Mouse (Mus musculus) adrenal gland, postnatal 10 days (tissue): ENCODE results near the gene Ccdc63. TPM values are rescaled to one million over a fixed set of nuclear protein-coding genes. Genes with fewer than 3 reads are reported as not detected.
"Not testable (repeated sequence)": the region's sequence is repeated elsewhere in the genome, so short reads cannot be mapped to it uniquely, and the experiment has no call there.

ENCODE experiments used
- DNase-seq: peaks from one replicate; pipeline ENCODE4 v3.0.0; 2021; ENCODE audit warnings: mixed read lengths
- long read RNA-seq, 2 experiments: library from polyadenylated mRNA; stranded (forward); transcript quantifications; one replicate each; pipeline ENCODE4 v2.0.0; 2021
- total RNA-seq, 2 experiments: library from RNA; stranded (reverse); gene quantifications; 2 replicates each; pipeline ENCODE4 v1.2.3; 2021

Gene Ccdc63
- not detected for total RNA-seq
- long read RNA-seq, experiment 1, result 0 reads
- long read RNA-seq, experiment 2, result 0 reads

DNA sequence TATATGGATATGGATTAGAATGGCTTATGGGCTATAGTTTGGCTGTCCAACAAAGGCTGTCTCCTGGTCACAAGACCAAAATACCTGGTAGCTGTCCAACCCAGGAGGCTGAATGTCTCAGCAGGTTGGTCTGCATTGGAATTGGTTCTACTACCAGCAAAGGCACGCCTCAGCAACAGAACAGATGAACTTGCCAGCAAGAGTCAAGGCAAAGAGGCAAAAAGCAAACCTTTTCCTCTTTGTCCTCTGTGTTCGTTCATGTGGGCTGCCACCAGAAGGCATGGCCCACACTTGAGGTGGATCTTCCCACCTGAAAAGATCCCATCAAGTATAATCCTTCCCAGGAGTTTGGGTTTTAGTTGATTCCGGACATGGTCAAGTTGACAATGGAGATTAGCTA, at the start of gene Ccdc63:
TSS of gene Ccdc63 (minus strand) at position 101 of the 400 bp plus-strand sequence.
- DNase-seq, result no peak

GRCm38 (mm10) chr5:122189115-122189514, 48.5 kb upstream of the Ccdc63 start:
- no peak for DNase-seq

DNA sequence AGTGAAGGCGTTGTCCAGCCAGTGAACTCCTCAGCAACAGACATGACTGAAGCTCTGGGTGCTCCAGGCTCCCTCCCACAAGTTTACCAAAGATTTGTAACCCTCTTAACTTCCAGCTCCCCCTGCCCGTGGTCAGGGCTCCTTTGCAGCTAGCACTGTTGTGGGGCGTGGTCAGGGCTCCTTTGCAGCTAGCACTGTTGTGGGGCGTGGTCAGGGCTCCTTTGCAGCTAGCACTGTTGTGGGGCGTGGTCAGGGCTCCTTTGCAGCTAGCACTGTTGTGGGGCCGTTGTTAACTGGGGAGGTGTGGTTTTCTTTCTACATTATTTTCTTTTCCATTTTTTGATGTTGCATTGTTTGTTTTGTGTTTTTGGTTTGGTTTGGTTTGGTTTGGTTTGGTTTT, 44.2 kb upstream of the Ccdc63 start:
- not testable (repeated sequence) for DNase-seq

DNA sequence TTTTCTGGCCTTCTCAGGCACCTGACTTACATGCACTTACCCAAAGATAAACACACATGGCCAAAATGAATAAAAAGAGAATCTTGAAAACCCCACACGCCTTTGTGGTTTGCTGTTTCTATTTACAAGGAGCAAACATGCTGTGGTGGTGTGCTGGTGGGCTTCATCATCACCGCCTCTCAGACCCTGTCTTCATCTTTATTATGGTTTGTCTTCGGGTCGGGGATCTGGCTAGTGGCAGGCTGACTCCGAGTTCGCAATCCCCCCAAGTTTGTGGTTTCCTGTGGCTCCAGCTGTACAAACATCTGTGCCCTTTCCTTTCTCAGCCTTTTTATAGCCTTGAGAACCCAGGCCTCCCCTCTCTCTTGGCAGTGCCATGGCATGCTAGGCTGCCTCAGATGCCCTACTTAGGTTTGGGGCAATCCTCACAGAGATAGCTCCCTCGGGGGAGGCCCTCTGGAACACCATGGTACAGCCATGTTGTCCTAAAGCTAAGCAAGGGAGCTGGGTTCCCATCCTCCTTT, 43.7 kb upstream of the Ccdc63 start:
- no peak for DNase-seq

DNA sequence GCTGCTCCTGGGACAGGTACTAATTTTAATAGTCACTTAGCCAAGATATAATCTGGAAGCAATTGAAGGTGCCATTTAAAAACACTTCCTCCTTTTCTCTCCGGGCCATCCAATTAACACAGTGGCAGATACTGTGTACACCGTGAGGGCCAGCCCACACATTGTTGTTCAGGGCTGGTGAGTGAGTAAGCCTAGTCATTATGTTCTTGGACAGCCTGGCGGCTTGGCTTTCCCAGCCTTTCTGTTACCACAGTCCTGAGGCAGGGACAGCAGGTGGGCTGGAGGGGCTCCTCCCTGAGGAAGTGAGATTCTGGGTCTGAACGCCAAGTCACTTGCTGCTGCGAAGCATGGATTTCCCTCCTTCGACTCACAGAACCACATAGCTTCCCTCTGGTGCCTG, 39.0 kb upstream of the Ccdc63 start:
- no peak for DNase-seq

- peak; percentile 76 for DNase-seq
Measured at GRCm38 (mm10) chr5:122176398-122176797, 35.8 kb upstream of the Ccdc63 start.

- no peak for DNase-seq
Measured at GRCm38 (mm10) chr5:122175961-122176360, 35.3 kb upstream of the Ccdc63 start.

- DNase-seq, result no peak
Measured at GRCm38 (mm10) chr5:122175402-122175801, 34.8 kb upstream of the Ccdc63 start.

GRCm38 (mm10) chr5:122171058-122171457, 30.4 kb upstream of the Ccdc63 start:
- no peak for DNase-seq

- no peak for DNase-seq
Measured at GRCm38 (mm10) chr5:122168344-122169069, 27.9 kb upstream of the Ccdc63 start.

DNA sequence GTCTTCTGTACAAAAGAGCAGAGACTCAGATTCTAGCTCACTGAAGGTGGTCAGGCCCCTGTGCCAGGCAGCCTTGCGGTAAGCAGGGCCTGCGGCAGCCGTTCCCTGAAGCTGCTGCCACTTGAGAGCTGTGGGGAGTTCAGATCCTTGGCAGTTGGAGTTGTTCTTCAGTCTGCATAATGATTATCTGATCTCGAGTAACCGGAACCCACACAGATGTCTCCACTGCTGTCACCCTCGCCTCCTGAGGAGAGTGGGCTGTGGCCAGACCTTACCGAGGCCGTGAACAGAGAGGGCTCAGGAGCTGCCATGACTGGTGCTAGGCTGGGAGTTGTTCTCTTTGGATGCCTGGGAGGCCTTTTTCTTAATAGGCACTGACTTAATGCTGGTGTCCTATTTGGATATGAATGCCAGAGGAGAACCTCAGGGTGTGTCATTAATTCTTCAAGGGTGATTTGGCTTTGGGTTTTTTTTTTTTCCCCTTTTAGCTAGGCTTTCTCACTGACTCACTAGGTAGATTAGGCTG, 26.1 kb upstream of the Ccdc63 start:
- DNase-seq, result no peak

DNA sequence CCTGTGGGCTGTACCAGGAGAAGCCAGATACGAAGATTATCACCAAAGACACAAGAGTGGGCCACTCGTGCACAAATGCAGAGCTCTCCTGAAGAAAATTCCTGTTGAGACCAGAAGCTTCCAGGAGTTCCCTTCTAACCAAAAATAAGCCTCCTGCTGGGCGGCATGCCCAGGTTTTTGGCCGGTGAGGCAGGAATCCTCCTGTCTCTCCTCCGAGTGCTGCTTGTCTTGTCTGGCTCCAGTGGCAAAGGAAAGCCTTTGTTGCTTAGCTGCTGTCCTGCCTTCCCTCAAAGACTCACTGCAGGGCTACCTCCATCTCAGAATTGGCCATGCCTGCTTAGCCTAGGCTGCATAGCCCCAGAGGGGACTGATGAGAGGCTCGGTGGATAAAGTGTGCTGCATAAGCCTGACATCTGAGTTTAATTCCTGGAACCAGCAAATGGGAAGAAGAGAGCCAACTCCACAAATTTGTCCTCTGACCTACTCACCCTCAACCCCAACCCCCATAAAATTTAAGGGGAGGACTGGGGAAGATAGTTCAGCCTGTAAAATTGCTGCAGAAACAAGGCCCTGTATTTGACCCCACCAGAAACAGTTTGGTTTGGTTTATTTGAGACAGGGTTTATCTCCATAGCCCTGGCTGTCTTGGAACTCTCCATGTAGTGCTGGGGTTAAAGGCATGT, 24.8 kb upstream of the Ccdc63 start:
- DNase-seq, result no peak

DNA sequence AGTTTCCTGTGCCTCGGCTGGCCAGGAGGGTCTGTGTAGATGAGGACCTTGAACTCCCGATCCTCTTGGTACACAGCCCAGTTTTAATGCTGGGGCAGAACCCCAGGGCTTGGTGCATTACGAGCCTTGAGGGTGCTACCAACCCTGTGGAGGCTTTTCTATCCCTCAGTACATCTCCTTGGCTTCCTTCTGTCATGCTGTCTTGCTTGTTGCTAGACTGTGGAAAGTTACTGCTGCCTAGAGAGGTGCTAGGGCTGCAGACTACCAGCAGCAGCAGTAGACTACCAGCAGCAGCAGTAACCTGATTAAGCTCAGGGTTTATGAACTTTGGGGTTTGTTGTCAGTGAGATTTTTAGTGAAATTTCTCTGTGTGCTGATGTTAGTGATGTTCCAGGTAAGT, 23.4 kb upstream of the Ccdc63 start:
- no peak for DNase-seq

DNA sequence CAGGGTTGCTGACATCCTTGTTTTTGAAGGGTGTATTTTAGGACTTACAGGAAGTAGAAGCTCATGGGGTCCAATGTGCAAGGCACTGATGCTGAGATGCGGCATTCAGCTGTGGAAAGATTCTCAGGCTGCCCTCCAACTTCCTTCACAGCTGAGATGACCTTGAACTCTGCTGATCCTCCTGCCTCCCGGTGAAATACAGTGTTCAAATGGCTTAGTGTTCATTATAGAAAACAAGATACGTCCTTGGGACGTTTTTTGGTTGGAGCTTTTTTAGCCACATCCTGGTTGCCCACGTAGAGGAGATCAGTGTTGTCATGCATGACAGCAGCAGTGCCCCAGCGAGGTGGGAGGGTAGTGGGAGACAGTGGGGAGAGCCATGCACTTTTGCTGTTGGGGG, 22.6 kb upstream of the Ccdc63 start:
- no peak for DNase-seq

DNA sequence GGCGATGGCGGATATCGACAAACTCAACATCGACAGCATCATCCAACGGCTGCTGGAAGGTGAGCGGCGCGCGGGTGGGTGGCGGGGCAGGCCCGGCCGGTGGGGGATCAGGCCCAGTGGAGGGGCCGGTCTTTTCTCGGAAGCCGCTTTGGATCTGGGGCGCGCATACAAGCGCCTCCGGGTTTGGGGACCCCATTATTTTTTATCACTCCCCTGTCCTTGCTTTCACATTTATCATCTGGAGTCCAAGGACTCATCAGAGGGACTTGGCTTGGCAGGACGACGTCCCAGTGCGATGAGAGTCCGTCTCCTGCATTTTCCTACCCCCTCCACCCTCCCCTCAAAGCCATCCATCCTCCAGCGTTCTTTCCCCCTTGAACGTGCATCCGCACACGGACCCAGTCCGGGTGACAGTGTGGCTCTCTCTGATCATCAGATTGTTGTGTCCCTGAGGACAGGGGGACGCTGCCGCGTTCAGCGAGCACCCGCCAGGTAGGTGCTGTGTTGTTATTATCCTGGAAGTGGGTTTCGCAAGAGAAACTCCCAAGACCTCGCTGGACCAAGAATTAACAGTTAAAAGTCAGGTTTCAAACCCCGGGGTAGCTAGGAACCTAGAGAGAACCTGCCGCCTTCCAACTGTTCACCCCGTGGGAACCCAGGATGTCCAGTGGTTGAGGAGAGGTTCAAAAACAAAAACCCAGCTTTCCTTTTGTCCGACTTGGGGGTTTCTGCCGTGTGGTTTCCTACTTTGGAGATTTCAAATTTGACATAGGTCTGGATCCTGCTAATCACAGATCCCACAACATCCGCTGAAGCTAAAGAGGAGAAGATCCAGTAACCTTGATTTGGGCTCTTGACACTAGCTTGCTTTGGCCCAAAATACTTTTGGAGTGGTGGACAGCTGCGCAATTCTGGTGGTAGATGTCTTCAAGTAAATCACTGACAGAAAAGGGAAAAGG, 18.2 kb upstream of the Ccdc63 start:
- DNase-seq, result peak; percentile 53

DNA sequence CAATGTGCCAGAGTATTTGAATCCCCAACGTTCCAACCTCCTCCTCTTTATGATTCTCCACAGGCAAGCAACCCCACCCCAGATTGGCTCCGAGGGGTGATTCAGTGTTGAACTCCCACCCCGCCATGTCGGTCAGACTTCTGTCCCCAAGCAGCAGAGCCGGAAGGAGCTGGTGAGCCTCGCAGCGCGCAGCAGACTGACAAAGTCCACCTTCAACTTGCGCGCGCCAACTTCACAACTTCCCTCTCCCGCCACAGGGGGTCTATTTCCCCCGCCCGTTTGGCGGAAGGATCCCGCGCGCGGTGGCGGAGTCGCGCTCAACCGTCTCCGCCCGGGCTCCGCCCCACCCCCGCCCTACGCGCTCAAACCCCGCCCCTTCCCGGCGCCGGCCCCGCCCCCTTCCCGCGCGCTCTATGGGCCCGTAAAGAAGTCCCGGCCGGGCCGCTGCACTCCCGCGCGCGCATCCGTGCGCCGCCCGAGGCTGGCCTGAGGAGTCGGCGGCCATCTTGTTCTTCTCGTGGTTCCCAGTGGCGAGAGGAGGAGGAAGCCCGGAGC, 17.3 kb upstream of the Ccdc63 start, which contains the start of gene Ppp1cc:
TSS of gene Ppp1cc (plus strand) at position 452 of the 555 bp plus-strand sequence.
- DNase-seq, result peak; percentile 97

DNA sequence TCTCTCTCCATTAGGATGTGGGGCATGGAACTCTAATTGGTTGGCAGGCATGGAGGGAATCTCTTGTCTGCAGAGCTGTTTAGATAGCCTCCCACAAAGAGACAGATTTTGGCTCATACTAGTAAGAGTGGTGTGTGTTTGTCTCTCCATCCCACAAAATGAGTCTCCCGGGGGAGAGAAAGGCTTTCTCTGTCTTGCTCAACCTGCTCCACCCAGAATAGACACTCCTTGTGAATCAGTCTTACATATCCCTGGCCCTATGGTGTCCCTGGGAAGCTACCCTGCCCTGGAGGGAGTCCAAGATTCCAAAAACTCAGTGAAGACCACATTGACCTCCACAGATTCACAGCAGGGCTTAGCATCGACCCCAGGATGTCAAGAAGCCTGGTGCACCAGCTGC, 15.9 kb upstream of the Ccdc63 start:
- DNase-seq, result no peak

GRCm38 (mm10) chr5:122155613-122156012, 15.0 kb upstream of the Ccdc63 start:
- DNase-seq, result no peak

GRCm38 (mm10) chr5:122154782-122155181, 14.2 kb upstream of the Ccdc63 start:
- DNase-seq, result no peak

DNA sequence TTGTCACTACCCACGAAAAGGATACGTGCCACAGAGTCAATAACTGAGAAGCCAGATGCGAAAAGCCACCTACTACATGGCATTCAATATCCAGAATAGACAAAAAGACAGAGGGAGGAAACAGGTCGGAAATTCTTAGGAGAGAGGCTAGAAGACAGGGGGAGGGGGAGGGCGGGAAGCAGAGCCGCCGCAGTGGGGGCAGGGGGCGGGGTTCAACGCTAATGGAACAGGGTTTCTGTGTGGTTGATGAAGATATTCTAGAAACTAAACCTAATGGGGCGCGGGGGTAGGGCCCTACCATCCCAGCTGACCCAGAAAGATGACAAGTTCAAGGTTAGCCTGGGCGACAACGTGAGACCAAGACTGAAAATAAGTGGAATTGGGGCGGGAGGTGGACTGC, 13.4 kb upstream of the Ccdc63 start:
- no peak for DNase-seq

DNA sequence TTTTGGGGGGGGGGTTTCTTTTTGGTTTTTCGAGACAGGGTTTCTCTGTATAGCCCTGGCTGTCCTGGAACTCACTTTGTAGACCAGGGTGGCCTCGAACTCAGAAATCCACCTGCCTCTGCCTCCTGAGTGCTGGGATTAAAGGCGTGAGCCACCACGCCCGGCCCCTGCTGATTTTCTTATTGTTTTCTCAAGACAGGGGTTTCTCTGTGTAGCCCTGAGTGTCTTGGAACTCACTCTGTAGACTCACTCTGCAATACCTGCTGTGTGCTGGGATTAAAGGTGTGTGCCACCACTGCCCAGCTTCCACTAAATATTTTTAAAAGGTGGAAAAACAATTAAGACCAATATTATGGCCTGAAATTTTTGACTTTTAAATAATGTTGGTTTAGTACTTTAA, 11.9 kb upstream of the Ccdc63 start:
- DNase-seq, result not testable (repeated sequence)

- no peak for DNase-seq
Measured at GRCm38 (mm10) chr5:122149259-122149658, 8.6 kb upstream of the Ccdc63 start.
